Mouse (Mus musculus): ENCODE measurements around the gene Ikzf5. TPM values are rescaled to one million over a fixed set of nuclear protein-coding genes. Genes with fewer than 3 reads are reported as not detected.

Gene Ikzf5
- polyA plus RNA-seq, 1 experiment from 2014 or later = 17.0 TPM

Other genes with a start within 250 kb of the Ikzf5 start
- gene 5430419D17Rik, start 236.1 kb downstream of the Ikzf5 start, polyA plus RNA-seq (2015; fragmentation: Nextera tagmentation; extraction: Ambion mirVana) = not detected in 2 replicates
- not detected in 2 replicates for gene Cuzd1, start 88.2 kb downstream of the Ikzf5 start, polyA plus RNA-seq (2015; fragmentation: Nextera tagmentation; extraction: Ambion mirVana)
- not detected in 2 replicates for gene Fam24b, start 81.0 kb downstream of the Ikzf5 start, polyA plus RNA-seq (2015; fragmentation: Nextera tagmentation; extraction: Ambion mirVana)
- gene Fam24a, start 76.7 kb downstream of the Ikzf5 start, polyA plus RNA-seq (2015; fragmentation: Nextera tagmentation; extraction: Ambion mirVana) = not detected in 2 replicates
- gene 2310057M21Rik, start 47.8 kb downstream of the Ikzf5 start, polyA plus RNA-seq (2015; fragmentation: Nextera tagmentation; extraction: Ambion mirVana) = 17.9 and 18.7 TPM in 2 replicates
- 39.6 and 43.1 TPM in 2 replicates for gene Pstk, start 39.4 kb downstream of the Ikzf5 start, polyA plus RNA-seq (2015; fragmentation: Nextera tagmentation; extraction: Ambion mirVana)
- gene Acadsb, start 80 bp upstream of the Ikzf5 start, polyA plus RNA-seq (2015; fragmentation: Nextera tagmentation; extraction: Ambion mirVana) = 86.1 and 89.4 TPM in 2 replicates
- 0.31 and 0.56 TPM in 2 replicates for gene Hmx3, start 132.3 kb upstream of the Ikzf5 start, polyA plus RNA-seq (2015; fragmentation: Nextera tagmentation; extraction: Ambion mirVana)
- gene Hmx2, start 138.3 kb upstream of the Ikzf5 start, polyA plus RNA-seq (2015; fragmentation: Nextera tagmentation; extraction: Ambion mirVana) = 0.44 and 0.99 TPM in 2 replicates
- 240 and 247 TPM in 2 replicates for gene Bub3, start 149.7 kb upstream of the Ikzf5 start, polyA plus RNA-seq (2015; fragmentation: Nextera tagmentation; extraction: Ambion mirVana)